Mouse (Mus musculus): ENCODE measurements around the gene Mcrs1.

DNA sequence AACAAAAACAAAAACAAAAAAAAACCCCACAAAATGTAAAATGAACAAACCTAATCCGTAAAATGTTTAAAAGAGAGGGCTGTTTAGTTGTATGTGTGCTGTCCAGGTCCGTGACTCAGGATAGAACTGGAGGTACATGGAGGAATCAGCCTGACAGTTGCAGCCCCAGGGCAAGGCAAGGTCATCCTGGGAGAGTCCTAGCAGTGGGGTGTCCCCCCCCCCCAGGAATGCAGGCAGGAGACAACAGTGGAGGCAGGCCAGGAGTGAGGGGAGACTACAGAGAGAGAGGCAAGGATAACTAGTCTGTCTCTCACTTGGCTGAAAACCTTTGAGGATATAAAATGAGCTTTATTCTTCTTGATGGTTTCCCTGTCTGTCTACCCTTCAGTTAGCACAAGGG lies 12.6 kb upstream of the Mcrs1 start:
- TF ChIP-seq CTCF (conservative IDR thresholded peaks at IDR 0.05; ENCODE audit: low read length) (no peak), NANOG (IDR thresholded peaks at IDR 0.05; ENCODE audit: borderline replicate concordance, low read length) (no peak), POU5F1 (IDR thresholded peaks at IDR 0.05; ENCODE audit: borderline replicate concordance, low read length) (no peak)

Data from E14TG2a.4 (cell line).